Mouse (Mus musculus) c-Kit-positive CD71-positive TER-119-positive erythroid progenitor cells, embryonic 14.5 days (primary cell): ENCODE measurements around the gene Cdh15.
A peak's percentile ranks its signal among the peaks of the same experiment; 100 is the strongest.

Source experiments
- DNase-seq: peaks from one replicate; pipeline ENCODE4 v3.0.0-alpha.2; 2013; ENCODE audit warnings: low spot score

Gene Cdh15

GRCm38 (mm10) chr8:122844161-122844560 is 3.6 kb upstream of the Cdh15 start:
- DNase-seq, result no peak

- no peak for DNase-seq
Measured at GRCm38 (mm10) chr8:122845662-122846061, 2.1 kb upstream of the Cdh15 start.

GRCm38 (mm10) chr8:122849152-122849910 is 1.6 kb downstream of the Cdh15 start:
- DNase-seq, result no peak

- DNase-seq, result no peak
Measured at GRCm38 (mm10) chr8:122850641-122851240, 3.0 kb downstream of the Cdh15 start.

- no peak for DNase-seq
Measured at GRCm38 (mm10) chr8:122851692-122852545, 4.2 kb downstream of the Cdh15 start.

- DNase-seq, result no peak
Measured at GRCm38 (mm10) chr8:122852546-122852905, 4.8 kb downstream of the Cdh15 start.

GRCm38 (mm10) chr8:122853340-122853771 is 5.6 kb downstream of the Cdh15 start:
- DNase-seq, result no peak

GRCm38 (mm10) chr8:122854388-122854787 is 6.6 kb downstream of the Cdh15 start:
- DNase-seq, result no peak

- DNase-seq, result no peak
Measured at GRCm38 (mm10) chr8:122855123-122855522, 7.4 kb downstream of the Cdh15 start.

- DNase-seq, result no peak
Measured at GRCm38 (mm10) chr8:122856288-122856687, 8.5 kb downstream of the Cdh15 start.

GRCm38 (mm10) chr8:122859843-122860242 is 12.1 kb downstream of the Cdh15 start:
- no peak for DNase-seq

- DNase-seq, result no peak
Measured at GRCm38 (mm10) chr8:122864719-122865129, 17.0 kb downstream of the Cdh15 start.

GRCm38 (mm10) chr8:122865441-122865840 is 17.7 kb downstream of the Cdh15 start:
- DNase-seq, result no peak

GRCm38 (mm10) chr8:122866231-122866630 is 18.5 kb downstream of the Cdh15 start:
- no peak for DNase-seq

- DNase-seq, result no peak
Measured at GRCm38 (mm10) chr8:122867982-122868381, 20.2 kb downstream of the Cdh15 start.

- peak; percentile 31 for DNase-seq
Measured at GRCm38 (mm10) chr8:122870377-122870863, 22.7 kb downstream of the Cdh15 start.

GRCm38 (mm10) chr8:122871663-122872062 is 23.9 kb downstream of the Cdh15 start:
- peak; percentile 39 for DNase-seq

- DNase-seq, result no peak
Measured at GRCm38 (mm10) chr8:122873171-122873570, 25.4 kb downstream of the Cdh15 start.

- no peak for DNase-seq
Measured at GRCm38 (mm10) chr8:122875186-122875585, 27.4 kb downstream of the Cdh15 start.

GRCm38 (mm10) chr8:122878231-122878630 is 30.5 kb downstream of the Cdh15 start:
- DNase-seq, result no peak

GRCm38 (mm10) chr8:122880302-122880701 is 32.5 kb downstream of the Cdh15 start:
- DNase-seq, result no peak

- DNase-seq, result no peak
Measured at GRCm38 (mm10) chr8:122883671-122884070, 35.9 kb downstream of the Cdh15 start.

- no peak for DNase-seq
Measured at GRCm38 (mm10) chr8:122891440-122891839, 43.7 kb downstream of the Cdh15 start.
